Mouse (Mus musculus) embryonic facial prominence, embryonic 15.5 days (tissue): Measurements from ENCODE around the gene Ak8. TPM values are rescaled to one million over a fixed set of nuclear protein-coding genes. Genes with fewer than 3 reads are reported as not detected.

Experiments used
- ATAC-seq: fragments of 200-750 bp; cut with Nextera tagmentation; 2 replicates; pipeline ENCODE4 v1.8.0; 2017; ENCODE audit warnings: low read depth, moderate TSS enrichment; ENCODE audit not compliant: insufficient number of reproducible peaks, low FRiP score, low TSS enrichment
- H3K27ac ChIP-seq: fragments of 300-500 bp; sonication (generic); replicated peaks from 2 replicates; pipeline ENCODE4 v1.5.1; 2015; ENCODE audit warnings: mild to moderate bottlenecking, inconsistent platforms
- H3K27me3 ChIP-seq: fragments of 300-500 bp; sonication (generic); 2 replicates; pipeline ENCODE4 v1.6.1; 2015; ENCODE audit warnings: inconsistent platforms
- H3K36me3 ChIP-seq: fragments of 300-500 bp; sonication (generic); 2 replicates; pipeline ENCODE4 v1.6.1; 2015; ENCODE audit warnings: mild to moderate bottlenecking, inconsistent platforms
- H3K4me1 ChIP-seq: fragments of 300-500 bp; sonication (generic); 2 replicates; pipeline ENCODE4 v1.6.1; 2015; ENCODE audit warnings: inconsistent platforms
- H3K4me2 ChIP-seq: fragments of 300-500 bp; sonication (generic); replicated peaks from 2 replicates; pipeline ENCODE4 v1.6.1; 2015; ENCODE audit warnings: mild to moderate bottlenecking, inconsistent platforms
- H3K4me3 ChIP-seq: fragments of 300-500 bp; sonication (generic); replicated peaks from 2 replicates; pipeline ENCODE4 v1.5.1; 2015; ENCODE audit warnings: mild to moderate bottlenecking, inconsistent platforms
- H3K9ac ChIP-seq: fragments of 300-500 bp; sonication (generic); 2 replicates; pipeline ENCODE4 v1.6.1; 2015; ENCODE audit warnings: inconsistent platforms
- H3K9me3 ChIP-seq: fragments of 300-500 bp; sonication (generic); replicated peaks from 2 replicates; pipeline ENCODE4 v1.6.1; 2016; ENCODE audit warnings: inconsistent platforms
- WGBS: fragments of 180-500 bp; shearing (Covaris S2); methylation state at CpG from one replicate; pipeline ENCODE4 v1.1.7; 2015; 5-methylcytosine and 5-hydroxymethylcytosine counted together
- polyA plus RNA-seq: library from polyadenylated mRNA; unstranded; fragments of >200 nt; fragmentation: Nextera tagmentation; extraction: Ambion mirVana; gene quantifications from 2 replicates; pipeline ENCODE4 v1.2.1, GENCODE M21; 2015

The Ak8 gene
- polyA plus RNA-seq, 1 experiment from 2014 or later: 6.5 TPM

GRCm38 (mm10) chr2:28740159-28740558, 40.2 kb downstream of the Ak8 start:
- Histone ChIP-seq H3K9me3 (no peaks in the 10 kb centered on the region), H3K4me3 (no peak overlapping the region), H3K36me3 (no peaks in the 10 kb centered on the region), H3K27me3 (no peaks in the 10 kb centered on the region; the same call in 1 of the 2 replicates), H3K27ac (no peak overlapping the region), H3K4me1 (0 out of 2 replicates have a peak, but pooled peaks cover 3% of the 10 kb centered on the region), H3K9ac (no peak overlapping the region), H3K4me2 (no peak overlapping the region)
- 84% methylated on average over 5 of the region's 5 CpGs for WGBS
- ATAC-seq: no peak

- H3K27me3 ChIP-seq: no peaks in the 10 kb centered on the region; the same call in 1 of the 2 replicates
- no peak overlapping the region for H3K27ac ChIP-seq
- peaks cover 4% of the 10 kb centered on the region for H3K4me1 ChIP-seq
- H3K9me3 ChIP-seq: no peaks in the 10 kb centered on the region
- no peak overlapping the region for H3K9ac ChIP-seq
- 70% methylated on average over 8 of the region's 8 CpGs for WGBS
- H3K4me3 ChIP-seq: no peak overlapping the region
- no peaks in the 10 kb centered on the region for H3K36me3 ChIP-seq
- H3K4me2 ChIP-seq: no peak overlapping the region
- no peak for ATAC-seq
Observed at GRCm38 (mm10) chr2:28742701-28743100, 42.7 kb downstream of the Ak8 start.

- H3K9ac ChIP-seq: no peak overlapping the region
- H3K27ac ChIP-seq: no peak overlapping the region
- ATAC-seq: no peak
- no peak overlapping the region for H3K4me2 ChIP-seq
- no peaks in the 10 kb centered on the region for H3K9me3 ChIP-seq
- H3K4me3 ChIP-seq: no peak overlapping the region
- H3K36me3 ChIP-seq: no peaks in the 10 kb centered on the region
- peaks cover 23% of the 10 kb centered on the region for H3K4me1 ChIP-seq
- WGBS: 56% methylated on average over 15 of the region's 15 CpGs
- peaks cover 14% of the 10 kb centered on the region for H3K27me3 ChIP-seq
Observed at GRCm38 (mm10) chr2:28746682-28747332, 46.8 kb downstream of the Ak8 start.

GRCm38 (mm10) chr2:28747705-28748104, 47.7 kb downstream of the Ak8 start:
- no peaks in the 10 kb centered on the region for H3K9me3 ChIP-seq
- peaks cover 14% of the 10 kb centered on the region for H3K27me3 ChIP-seq
- H3K4me1 ChIP-seq: peaks cover 32% of the 10 kb centered on the region
- H3K36me3 ChIP-seq: no peaks in the 10 kb centered on the region
- H3K4me2 ChIP-seq: no peak overlapping the region
- 73% methylated on average over 2 of the region's 2 CpGs for WGBS
- H3K27ac ChIP-seq: no peak overlapping the region
- no peak for ATAC-seq
- no peak overlapping the region for H3K9ac ChIP-seq
- no peak overlapping the region for H3K4me3 ChIP-seq

GRCm38 (mm10) chr2:28751186-28751585, 51.2 kb downstream of the Ak8 start:
- Histone ChIP-seq H3K4me2 (peak overlapping the region; percentile 61), H3K27ac (no peak overlapping the region), H3K4me1 (peaks cover 41% of the 10 kb centered on the region), H3K27me3 (peaks cover 14% of the 10 kb centered on the region), H3K9me3 (no peaks in the 10 kb centered on the region), H3K36me3 (no peaks in the 10 kb centered on the region), H3K9ac (peak overlapping the region; percentile 13; the same call in 1 of the 2 replicates), H3K4me3 (peak overlapping the region; percentile 40)
- ATAC-seq: no peak
- WGBS: 1% methylated on average over 17 of the region's 17 CpGs

GRCm38 (mm10) chr2:28751658-28752057, 51.7 kb downstream of the Ak8 start:
- Histone ChIP-seq H3K36me3 (no peaks in the 10 kb centered on the region), H3K4me1 (peaks cover 40% of the 10 kb centered on the region), H3K27me3 (peaks cover 14% of the 10 kb centered on the region), H3K4me3 (peak overlapping the region; percentile 40), H3K4me2 (peak overlapping the region; percentile 61), H3K9me3 (no peaks in the 10 kb centered on the region), H3K9ac (peak overlapping the region; percentile 13; the same call in 1 of the 2 replicates), H3K27ac (no peak overlapping the region)
- WGBS: 5% methylated on average over 17 of the region's 17 CpGs
- ATAC-seq: no peak

- Histone ChIP-seq H3K4me3 (no peak overlapping the region), H3K4me1 (peaks cover 41% of the 10 kb centered on the region), H3K36me3 (no peaks in the 10 kb centered on the region), H3K4me2 (0 out of 2 replicates have a peak overlapping the region, but pooled peaks have one; percentile 3), H3K9ac (no peak overlapping the region), H3K9me3 (no peaks in the 10 kb centered on the region), H3K27me3 (peaks cover 14% of the 10 kb centered on the region), H3K27ac (no peak overlapping the region)
- 21% methylated on average over 8 of the region's 8 CpGs for WGBS
- no peak for ATAC-seq
Observed at GRCm38 (mm10) chr2:28752388-28752787, 52.4 kb downstream of the Ak8 start.

- peaks cover 36% of the 10 kb centered on the region for H3K4me1 ChIP-seq
- 1% methylated on average over 7 of the region's 7 CpGs for WGBS
- peaks cover 8% of the 10 kb centered on the region for H3K27me3 ChIP-seq
- H3K9ac ChIP-seq: no peak overlapping the region
- ATAC-seq: no peak
- no peak overlapping the region for H3K4me3 ChIP-seq
- no peak overlapping the region for H3K4me2 ChIP-seq
- no peaks in the 10 kb centered on the region for H3K36me3 ChIP-seq
- no peak overlapping the region for H3K27ac ChIP-seq
- no peaks in the 10 kb centered on the region for H3K9me3 ChIP-seq
Observed at GRCm38 (mm10) chr2:28755451-28755850, 55.5 kb downstream of the Ak8 start.

GRCm38 (mm10) chr2:28756201-28756600, 56.2 kb downstream of the Ak8 start:
- H3K27me3 ChIP-seq: peaks cover 6% of the 10 kb centered on the region
- H3K4me1 ChIP-seq: peaks cover 28% of the 10 kb centered on the region
- H3K36me3 ChIP-seq: no peaks in the 10 kb centered on the region
- H3K9ac ChIP-seq: no peak overlapping the region
- H3K27ac ChIP-seq: no peak overlapping the region
- H3K4me3 ChIP-seq: no peak overlapping the region
- 36% methylated on average over 4 of the region's 4 CpGs for WGBS
- H3K4me2 ChIP-seq: no peak overlapping the region
- ATAC-seq: no peak
- no peaks in the 10 kb centered on the region for H3K9me3 ChIP-seq

GRCm38 (mm10) chr2:28759441-28759840, 59.5 kb downstream of the Ak8 start:
- no peak overlapping the region for H3K4me2 ChIP-seq
- no peaks in the 10 kb centered on the region for H3K9me3 ChIP-seq
- no peak overlapping the region for H3K9ac ChIP-seq
- H3K4me3 ChIP-seq: no peak overlapping the region
- H3K27ac ChIP-seq: no peak overlapping the region
- peaks cover 6% of the 10 kb centered on the region for H3K27me3 ChIP-seq
- 0 out of 2 replicates have a peak, but pooled peaks cover 8% of the 10 kb centered on the region for H3K4me1 ChIP-seq
- ATAC-seq: no peak
- WGBS: 44% methylated on average over 4 of the region's 4 CpGs
- H3K36me3 ChIP-seq: no peaks in the 10 kb centered on the region

- Histone ChIP-seq H3K4me3 (no peak overlapping the region), H3K9ac (no peak overlapping the region), H3K27ac (no peak overlapping the region), H3K9me3 (no peaks in the 10 kb centered on the region), H3K4me1 (no peaks in the 10 kb centered on the region), H3K27me3 (no peaks in the 10 kb centered on the region), H3K4me2 (no peak overlapping the region), H3K36me3 (no peaks in the 10 kb centered on the region)
- 84% methylated on average over 4 of the region's 4 CpGs for WGBS
- ATAC-seq: no peak
Observed at GRCm38 (mm10) chr2:28766590-28766989, 66.6 kb downstream of the Ak8 start.

GRCm38 (mm10) chr2:28767041-28767440, 67.1 kb downstream of the Ak8 start:
- no peak overlapping the region for H3K9ac ChIP-seq
- H3K4me3 ChIP-seq: no peak overlapping the region

More at GRCm38 (mm10) chr2:28767041-28767440, 67.1 kb downstream of the Ak8 start:
- Histone ChIP-seq H3K36me3 (no peaks in the 10 kb centered on the region), H3K27ac (no peak overlapping the region), H3K27me3 (no peaks in the 10 kb centered on the region), H3K9me3 (no peaks in the 10 kb centered on the region), H3K4me2 (no peak overlapping the region), H3K4me1 (no peaks in the 10 kb centered on the region)
- no peak; the same call in 1 of the 2 replicates for ATAC-seq
- WGBS: 79% methylated on average over 2 of the region's 2 CpGs
